Mouse (Mus musculus) gastrocnemius, postnatal 10 days (tissue): Measurements from ENCODE around the gene Plxna4. TPM values are rescaled to one million over a fixed set of nuclear protein-coding genes. Genes with fewer than 3 reads are reported as not detected.

Experiments used
- DNase-seq: peaks from one replicate; pipeline ENCODE4 v3.0.0; 2021; ENCODE audit warnings: mixed read lengths
- total RNA-seq, 2 experiments: library from RNA; stranded (reverse); gene quantifications; 2 replicates each; pipeline ENCODE4 v1.2.3; 2021

Plxna4 gene
- total RNA-seq, 2 experiments from 2014 or later = 6.2 to 6.4 TPM

GRCm38 (mm10) chr6:32346015-32346414, 242.0 kb downstream of the Plxna4 start:
- DNase-seq = no peak

- DNase-seq = no peak
These were observed 245.3 kb downstream of the Plxna4 start for GRCm38 (mm10) chr6:32342727-32343126.

- no peak for DNase-seq
These were observed 245.7 kb downstream of the Plxna4 start for GRCm38 (mm10) chr6:32342272-32342671.

- DNase-seq = no peak
These were observed 249.5 kb downstream of the Plxna4 start for GRCm38 (mm10) chr6:32338416-32338943.

GRCm38 (mm10) chr6:32331281-32331680, 256.7 kb downstream of the Plxna4 start:
- no peak for DNase-seq

GRCm38 (mm10) chr6:32330034-32330795, 257.8 kb downstream of the Plxna4 start:
- no peak for DNase-seq

GRCm38 (mm10) chr6:32328028-32328427, 260.0 kb downstream of the Plxna4 start:
- peak; percentile 68 for DNase-seq

GRCm38 (mm10) chr6:32327173-32327572, 260.8 kb downstream of the Plxna4 start:
- no peak for DNase-seq

GRCm38 (mm10) chr6:32326406-32326805, 261.6 kb downstream of the Plxna4 start:
- DNase-seq = no peak

GRCm38 (mm10) chr6:32325851-32326250, 262.1 kb downstream of the Plxna4 start:
- DNase-seq = no peak

GRCm38 (mm10) chr6:32321187-32321586, 266.8 kb downstream of the Plxna4 start:
- DNase-seq = no peak

- peak; percentile 44 for DNase-seq
These were observed 267.7 kb downstream of the Plxna4 start for GRCm38 (mm10) chr6:32320254-32320653.

GRCm38 (mm10) chr6:32317470-32317869, 270.5 kb downstream of the Plxna4 start:
- no peak for DNase-seq

- DNase-seq = no peak
These were observed 273.0 kb downstream of the Plxna4 start for GRCm38 (mm10) chr6:32315011-32315450.

- DNase-seq = no peak
These were observed 278.8 kb downstream of the Plxna4 start for GRCm38 (mm10) chr6:32309147-32309546.

- DNase-seq = no peak
These were observed 287.4 kb downstream of the Plxna4 start for GRCm38 (mm10) chr6:32300611-32301010.

- no peak for DNase-seq
These were observed 306.5 kb downstream of the Plxna4 start for GRCm38 (mm10) chr6:32281457-32281856.

GRCm38 (mm10) chr6:32280728-32281127, 307.3 kb downstream of the Plxna4 start:
- no peak for DNase-seq

- peak; percentile 16 for DNase-seq
These were observed 316.5 kb downstream of the Plxna4 start for GRCm38 (mm10) chr6:32271463-32271862.

- no peak for DNase-seq
These were observed 321.9 kb downstream of the Plxna4 start for GRCm38 (mm10) chr6:32266085-32266484.

- no peak for DNase-seq
These were observed 326.7 kb downstream of the Plxna4 start for GRCm38 (mm10) chr6:32261339-32261738.

GRCm38 (mm10) chr6:32260341-32260740, 327.7 kb downstream of the Plxna4 start:
- no peak for DNase-seq

GRCm38 (mm10) chr6:32255191-32255590, 332.8 kb downstream of the Plxna4 start:
- no peak for DNase-seq

- DNase-seq = no peak
These were observed 335.8 kb downstream of the Plxna4 start for GRCm38 (mm10) chr6:32252168-32252567.
